Mouse (Mus musculus) Patski (cell line): ENCODE results near the gene Cldn10. TPM values are rescaled to one million over a fixed set of nuclear protein-coding genes. Genes with fewer than 3 reads are reported as not detected.

ENCODE experiments used
- ATAC-seq: fragments of 100-300 bp; one replicate; pipeline ENCODE4 v1.8.0; 2021
- CTCF ChIA-PET: fragments of 350-600 bp; sonication (Branson Sonifier 250); formaldehyde crosslinking; loops from one replicate; lab custom pipeline; 2022; ENCODE audit warnings: inconsistent platforms; lab: Charles Lee
- POLR2A ChIA-PET: fragments of 350-600 bp; sonication (Branson Sonifier 250); formaldehyde crosslinking; loops from one replicate; lab custom pipeline; 2022; ENCODE audit warnings: antibody characterized with exemption, inconsistent platforms; lab: Charles Lee
- DNase-seq: peaks from one replicate; pipeline ENCODE4 v3.0.0-alpha.2; 2011; ENCODE audit warnings: low read depth, low spot score
- H3K27me3 ChIP-seq: fragments of 371-371 bp; one replicate; pipeline ENCODE4 v1.5.1; 2021
- CTCF ChIP-seq: fragments of 100-300 bp; IDR thresholded peaks from one replicate; pipeline ENCODE4 v1.5.1; 2021
- in situ Hi-C: fragments of 300-500 bp; cut with MboI; formaldehyde crosslinking; loops from 3 replicates; pipeline ENCODE4 v1.11.1; 2018; ENCODE audit warnings: low pct_unique_long_range_greater_than_20kb, mixed read lengths
- polyA plus RNA-seq: library from polyadenylated mRNA; unstranded; gene quantifications from one replicate; pipeline ENCODE4 v1.2.3, GENCODE M21; 2021

The Cldn10 gene
- polyA plus RNA-seq, 1 experiment from 2014 or later = not detected

GRCm38 (mm10) chr14:118776372-118776771, 11.3 kb upstream of the Cldn10 start:
- no peak for TF ChIP-seq CTCF
- POLR2A ChIA-PET = no interaction called here
- in situ Hi-C loops = no loop called here

GRCm38 (mm10) chr14:118777478-118777877, 10.2 kb upstream of the Cldn10 start:
- H3K27me3 ChIP-seq = no peaks in the 10 kb centered on the region
- ATAC-seq = no peak
- DNase-seq = no peak
- in situ Hi-C loops = no loop called here
- CTCF ChIA-PET = interaction anchor here (1.3 kb wide), 1 partner anchor 23 kb away, joined by 3 read pairs; no protein-coding TSS in a partner anchor
- POLR2A ChIA-PET = no interaction called here
- TF ChIP-seq CTCF = no peak

More at GRCm38 (mm10) chr14:118776372-118776771, 11.3 kb upstream of the Cldn10 start:
- CTCF ChIA-PET = interaction anchor here (1.0 to 1.3 kb wide), 2 partner anchors 24 to 41 kb away, joined by 3 to 5 read pairs; no protein-coding TSS in a partner anchor
- no peaks in the 10 kb centered on the region for H3K27me3 ChIP-seq
- ATAC-seq = no peak
- DNase-seq = no peak

- ChIA-PET CTCF (no interaction called here), POLR2A (no interaction called here)
These were observed 6.1 kb upstream of the Cldn10 start for GRCm38 (mm10) chr14:118781601-118782000.

GRCm38 (mm10) chr14:118782241-118782640, 5.5 kb upstream of the Cldn10 start:
- ChIA-PET CTCF (no interaction called here), POLR2A (interaction anchor here (1.2 kb wide), 1 partner anchor 31 kb away, joined by 3 read pairs; no protein-coding TSS in a partner anchor)
- H3K27me3 ChIP-seq = peaks cover 4% of the 10 kb centered on the region
- no peak for TF ChIP-seq CTCF
- DNase-seq = no peak
- ATAC-seq = no peak
- in situ Hi-C loops = no loop called here

More at GRCm38 (mm10) chr14:118781601-118782000, 6.1 kb upstream of the Cldn10 start:
- no peak for TF ChIP-seq CTCF
- ATAC-seq (no peak), DNase-seq (no peak)
- in situ Hi-C loops = no loop called here
- peaks cover 4% of the 10 kb centered on the region for H3K27me3 ChIP-seq

GRCm38 (mm10) chr14:118783326-118783935, 4.3 kb upstream of the Cldn10 start:
- CTCF ChIA-PET = no interaction called here
- peaks cover 4% of the 10 kb centered on the region for H3K27me3 ChIP-seq
- no peak for ATAC-seq
- TF ChIP-seq CTCF = no peak
- DNase-seq = no peak
- in situ Hi-C loops = no loop called here
- POLR2A ChIA-PET = interaction anchor here (1.2 kb wide), 1 partner anchor 30 kb away, joined by 3 read pairs; no protein-coding TSS in a partner anchor

- no peak for ATAC-seq
- CTCF ChIA-PET = no interaction called here
These were observed 2.5 kb downstream of the Cldn10 start for GRCm38 (mm10) chr14:118790217-118790616.

GRCm38 (mm10) chr14:118792957-118793356, 5.2 kb downstream of the Cldn10 start:
- no peak for TF ChIP-seq CTCF
- DNase-seq = no peak
- ChIA-PET CTCF (interaction anchor here (1.0 to 1.4 kb wide), 2 partner anchors 18 to 177 kb away, joined by 3 read pairs; no protein-coding TSS in a partner anchor), POLR2A (no interaction called here)
- no peaks in the 10 kb centered on the region for H3K27me3 ChIP-seq
- in situ Hi-C loops = no loop called here
- no peak for ATAC-seq

More at GRCm38 (mm10) chr14:118790217-118790616, 2.5 kb downstream of the Cldn10 start:
- no peaks in the 10 kb centered on the region for H3K27me3 ChIP-seq
- in situ Hi-C loops = no loop called here
- no peak for TF ChIP-seq CTCF
- DNase-seq = no peak
- POLR2A ChIA-PET = no interaction called here

- ATAC-seq (no peak), DNase-seq (no peak)
- CTCF ChIA-PET = interaction anchor here (1.3 to 1.4 kb wide), 2 partner anchors 18 to 26 kb away, joined by 3 read pairs; no protein-coding TSS in a partner anchor
- in situ Hi-C loops = no loop called here
- H3K27me3 ChIP-seq = no peaks in the 10 kb centered on the region
- no peak for TF ChIP-seq CTCF
- POLR2A ChIA-PET = no interaction called here
These were observed 5.7 kb downstream of the Cldn10 start for GRCm38 (mm10) chr14:118793416-118793815.

GRCm38 (mm10) chr14:118794196-118794595, 6.5 kb downstream of the Cldn10 start:
- CTCF ChIA-PET = interaction anchor here (1.3 to 1.4 kb wide), 2 partner anchors 19 to 25 kb away, joined by 3 read pairs; no protein-coding TSS in a partner anchor

GRCm38 (mm10) chr14:118794893-118795292, 7.2 kb downstream of the Cldn10 start:
- no peaks in the 10 kb centered on the region for H3K27me3 ChIP-seq
- ATAC-seq (no peak), DNase-seq (no peak)
- no peak for TF ChIP-seq CTCF
- in situ Hi-C loops = no loop called here
- CTCF ChIA-PET = no interaction called here
- POLR2A ChIA-PET = no interaction called here

More at GRCm38 (mm10) chr14:118794196-118794595, 6.5 kb downstream of the Cldn10 start:
- TF ChIP-seq CTCF = no peak
- POLR2A ChIA-PET = no interaction called here
- ATAC-seq (no peak), DNase-seq (no peak)
- no peaks in the 10 kb centered on the region for H3K27me3 ChIP-seq
- in situ Hi-C loops = no loop called here

- no peak for DNase-seq
- no peaks in the 10 kb centered on the region for H3K27me3 ChIP-seq
- in situ Hi-C loops = no loop called here
- ChIA-PET POLR2A (no interaction called here), CTCF (interaction anchor here (0.9 kb wide), 1 partner anchor 176 kb away, joined by 3 read pairs; no protein-coding TSS in a partner anchor)
- no peak for TF ChIP-seq CTCF
- ATAC-seq = no peak
These were observed 8.4 kb downstream of the Cldn10 start for GRCm38 (mm10) chr14:118795915-118796693.
